Mouse (Mus musculus): Measurements from ENCODE around the gene Sel1l3.

The Sel1l3 gene

DNA sequence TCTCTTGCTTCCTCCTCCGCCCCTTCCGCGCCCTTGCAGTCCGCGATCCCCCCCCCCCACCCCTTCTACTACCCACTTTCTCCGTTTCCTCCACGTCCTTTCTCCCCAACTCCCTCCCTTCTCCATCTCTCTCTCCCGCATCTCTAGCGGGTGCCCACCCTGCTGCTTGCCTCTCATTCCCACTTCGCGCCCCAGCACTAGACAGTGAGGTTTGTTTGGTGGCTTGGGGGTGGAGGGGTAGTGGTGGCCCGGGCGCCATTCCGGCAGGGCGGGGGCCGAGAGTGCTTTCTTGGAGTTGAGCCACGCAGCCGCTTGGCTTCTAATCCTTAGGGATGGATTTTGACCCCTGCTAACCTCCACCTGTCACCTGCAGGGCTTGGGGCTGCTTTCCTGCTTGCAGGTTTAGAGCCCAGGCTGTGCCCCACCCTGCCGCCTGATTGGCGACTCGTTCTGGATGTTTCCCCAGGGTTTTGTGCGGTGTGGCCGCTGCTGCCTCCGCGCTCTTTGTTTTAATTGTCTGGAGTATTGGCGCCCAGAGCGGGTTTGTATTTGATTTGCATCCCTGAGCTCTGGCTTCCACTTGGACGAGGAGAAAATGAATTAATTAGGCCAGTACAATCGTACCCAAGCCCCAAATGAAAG, at the start of gene Sel1l3:
Gene Sel1l3, minus strand, starts transcription at position 217 of the 642 bp plus-strand sequence.
- DNase-seq (ENCODE audit: low read depth): no peak

DNA sequence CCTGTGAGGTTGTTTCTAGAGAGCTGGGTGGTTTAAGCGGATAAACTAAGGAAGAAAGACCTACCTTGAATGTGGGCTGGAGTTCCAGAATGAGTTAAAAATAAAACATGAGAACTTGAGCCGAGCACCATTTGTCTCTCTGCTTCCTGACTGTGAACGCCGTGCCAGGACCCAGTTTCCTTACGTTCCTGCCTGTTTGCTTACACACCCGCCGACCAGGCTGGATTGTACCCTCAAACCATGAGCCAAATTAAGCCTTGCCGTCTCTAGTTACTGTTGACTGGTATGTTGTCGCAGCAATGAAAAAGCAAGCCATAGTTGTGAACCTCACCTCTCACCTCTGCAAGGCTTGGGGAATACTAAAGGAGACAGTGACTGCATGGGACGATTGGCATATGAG, 48.3 kb upstream of the Sel1l3 start:
- no peak for DNase-seq (ENCODE audit: low read depth)

DNA sequence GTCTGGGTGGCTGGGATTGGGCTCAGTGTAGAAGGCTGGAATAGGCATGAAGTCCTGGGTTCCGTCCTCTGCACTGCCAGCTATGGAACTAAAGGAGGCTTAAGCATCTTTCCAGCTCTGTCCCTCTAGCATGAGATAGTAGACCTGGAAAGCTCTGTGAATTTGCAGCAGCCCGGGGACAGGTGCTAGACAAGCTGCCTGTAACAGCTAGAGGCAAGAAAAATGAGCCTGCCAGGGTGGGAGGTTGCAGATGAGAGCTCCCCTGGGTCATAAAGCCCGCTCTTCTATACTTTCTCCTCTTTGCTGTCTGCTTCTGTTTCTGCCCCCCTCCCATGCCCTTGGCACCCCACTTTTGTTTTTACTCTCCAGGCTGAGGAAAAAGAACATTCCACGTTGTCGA, 46.2 kb upstream of the Sel1l3 start:
- no peak for DNase-seq (ENCODE audit: low read depth)

DNA sequence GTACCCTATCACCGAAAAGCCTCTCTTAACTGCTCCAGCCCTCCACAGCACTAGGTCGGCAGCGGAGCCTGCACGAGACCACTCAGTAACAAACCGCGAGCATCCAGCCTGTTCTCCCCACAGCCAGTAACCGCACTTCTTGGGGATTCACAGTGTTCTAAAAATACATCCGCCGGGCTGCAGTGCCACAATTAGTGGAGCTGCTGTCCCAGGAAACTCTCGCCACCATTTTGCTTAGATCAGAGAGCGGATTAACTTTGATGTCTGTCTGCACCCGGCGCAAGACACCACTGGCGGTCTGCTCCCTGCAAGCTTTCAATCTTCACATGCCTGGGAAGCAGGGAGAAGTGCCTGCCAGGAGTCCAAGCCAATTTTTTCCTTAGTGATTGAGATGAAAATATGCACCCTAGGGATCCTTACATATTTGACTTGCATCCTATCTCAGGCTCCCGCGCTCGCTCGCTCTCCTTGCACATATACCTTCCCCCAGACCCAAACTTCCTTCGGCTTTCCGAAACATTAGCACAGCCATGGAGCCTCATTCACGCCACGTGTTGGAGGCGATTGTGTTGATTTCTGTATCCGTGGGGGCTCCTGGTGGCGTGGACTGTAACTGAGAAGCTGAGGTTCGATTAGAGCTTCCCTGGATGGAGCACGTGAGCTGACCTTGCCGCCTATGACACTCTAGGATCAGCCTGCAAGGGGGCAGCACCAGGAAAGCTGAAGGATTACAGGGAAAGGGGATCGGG, 44.5 kb upstream of the Sel1l3 start:
- no peak for DNase-seq (ENCODE audit: low read depth)

DNA sequence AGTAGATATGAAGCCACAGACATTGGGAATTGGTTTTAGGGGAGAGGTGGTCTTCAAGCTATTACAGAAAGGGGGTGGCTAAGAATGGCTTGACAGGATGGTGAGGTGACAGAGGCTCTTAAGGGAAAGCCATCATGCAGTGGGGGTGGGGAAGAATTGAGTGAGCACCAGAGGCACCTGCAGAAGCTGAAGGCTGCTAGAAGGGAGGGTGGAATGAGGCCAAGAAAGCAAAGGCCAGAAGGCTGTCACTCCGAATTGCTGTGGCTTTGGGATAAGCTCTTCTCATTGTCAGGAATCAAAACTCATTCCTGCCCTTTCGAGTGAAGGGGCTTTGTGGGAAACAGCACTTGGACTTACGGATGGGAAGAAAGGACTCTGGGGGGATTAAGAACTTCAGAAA, 41.1 kb upstream of the Sel1l3 start:
- DNase-seq (ENCODE audit: low read depth): no peak

DNA sequence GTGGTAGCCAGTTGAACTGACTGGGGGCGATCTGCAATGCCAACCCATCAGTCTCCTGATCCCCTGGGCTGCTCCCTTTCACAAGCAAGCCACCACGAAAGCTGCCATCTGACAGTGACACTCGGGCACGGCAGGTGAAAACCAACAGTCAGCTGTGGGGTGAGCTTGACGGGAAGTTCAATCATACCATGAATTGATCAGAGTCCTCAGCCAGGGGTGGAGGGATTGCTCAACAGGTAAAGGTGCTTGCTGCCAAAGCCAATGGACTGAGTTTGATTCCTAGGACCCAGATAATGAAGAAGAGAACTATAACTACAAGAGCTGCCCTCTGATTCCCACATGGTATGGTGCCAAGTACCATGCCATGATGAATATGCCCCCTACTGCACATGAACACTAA, 40.4 kb upstream of the Sel1l3 start:
- DNase-seq (ENCODE audit: low read depth): no peak

DNA sequence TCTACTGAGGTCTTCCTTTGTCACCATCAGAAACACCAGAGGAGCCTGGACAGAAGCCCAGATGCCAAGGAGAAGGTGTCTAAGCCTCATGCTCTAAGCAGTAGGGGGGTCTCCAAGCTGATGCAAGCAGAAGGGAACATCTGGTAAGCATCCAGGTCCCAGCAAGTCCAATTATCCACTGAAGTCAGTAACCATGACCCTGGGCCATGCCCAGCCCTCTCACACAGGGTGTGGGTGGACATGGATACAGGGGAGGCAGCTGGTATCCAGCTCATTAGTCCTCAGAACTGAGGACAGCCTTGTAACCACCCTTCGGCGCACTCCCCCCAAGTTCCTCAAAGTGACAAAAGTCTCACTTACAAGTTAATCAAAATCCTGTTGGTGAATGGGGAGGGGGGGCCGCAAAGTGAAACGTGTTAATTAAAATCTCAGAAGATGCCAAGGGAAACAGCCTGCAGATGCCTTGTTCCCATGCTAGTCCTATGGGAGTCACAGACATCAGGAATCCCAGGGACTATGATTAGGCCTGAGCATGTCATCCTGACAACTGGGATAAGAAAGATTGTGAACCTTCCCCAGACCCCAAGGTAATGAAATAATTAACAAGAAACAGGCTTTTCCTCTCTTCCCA, 35.8 kb upstream of the Sel1l3 start:
- no peak for DNase-seq (ENCODE audit: low read depth)

DNA sequence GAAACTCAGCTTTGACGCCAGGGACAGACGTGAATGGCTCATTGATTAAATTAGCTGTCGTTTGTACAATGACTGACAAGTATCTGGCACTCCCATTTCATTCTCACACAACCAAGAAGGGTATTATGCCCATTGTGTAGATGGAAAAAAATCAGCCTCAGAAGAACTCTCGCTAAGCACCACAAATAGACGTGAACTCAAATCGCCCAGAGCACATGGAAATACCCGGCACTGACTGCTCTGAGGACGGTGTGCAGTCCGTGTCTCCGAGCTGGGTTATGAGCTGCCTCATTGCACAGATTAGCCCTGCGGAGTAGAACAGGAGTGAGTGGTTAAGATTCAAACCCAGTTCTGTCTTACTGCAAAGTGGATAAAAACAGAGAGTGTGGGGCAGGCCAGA, 34.8 kb upstream of the Sel1l3 start:
- DNase-seq (ENCODE audit: low read depth): no peak

DNA sequence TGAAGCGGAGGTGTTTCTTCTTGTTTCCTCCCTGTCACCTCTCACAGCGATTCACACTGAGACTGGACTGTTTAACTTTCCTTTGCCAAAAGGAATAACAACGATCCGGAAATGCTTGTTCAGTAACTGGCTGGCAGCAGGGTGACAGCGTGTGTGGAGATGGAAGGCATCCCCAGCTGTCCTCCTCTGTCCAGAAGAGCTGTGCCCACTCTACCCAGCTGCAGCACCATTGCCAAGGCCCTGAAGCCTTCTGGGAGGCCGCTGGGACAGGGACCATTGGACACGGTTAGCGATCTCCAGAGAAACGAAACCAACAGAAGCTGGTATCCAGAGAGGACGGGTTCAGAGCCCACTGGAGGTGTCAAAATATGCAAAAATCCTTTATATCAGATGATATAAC, 30.2 kb upstream of the Sel1l3 start:
- DNase-seq (ENCODE audit: low read depth): no peak

DNA sequence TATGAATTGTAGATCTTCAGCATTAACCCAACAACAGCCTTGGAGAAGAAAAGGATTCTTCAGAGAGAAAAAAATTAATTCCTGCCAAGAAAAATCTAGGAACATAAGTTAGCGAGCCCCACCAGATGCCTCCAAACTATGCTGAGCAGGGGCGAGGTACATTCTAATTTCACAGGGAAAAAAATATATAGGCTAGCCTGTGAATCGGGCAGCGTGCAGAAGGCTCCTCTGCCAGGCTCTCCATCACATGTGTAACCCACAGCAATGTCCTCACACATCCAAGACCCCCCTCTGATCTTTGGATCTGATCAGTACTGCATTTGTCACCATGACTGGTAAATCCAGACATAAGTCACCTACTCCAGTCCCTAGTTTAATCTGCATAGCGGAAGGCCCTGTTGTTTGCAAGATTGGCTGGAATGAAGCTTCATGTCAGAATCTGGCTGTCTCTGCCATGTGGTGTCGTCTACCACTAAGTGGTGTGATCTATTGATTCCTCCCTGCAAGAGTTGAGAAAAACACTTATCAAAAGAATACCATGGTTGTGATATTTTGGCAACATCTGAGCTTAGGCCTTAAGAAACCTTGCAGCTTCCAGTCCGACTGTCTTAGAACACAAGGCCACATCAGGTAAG, 29.3 kb upstream of the Sel1l3 start:
- DNase-seq (ENCODE audit: low read depth): no peak

DNA sequence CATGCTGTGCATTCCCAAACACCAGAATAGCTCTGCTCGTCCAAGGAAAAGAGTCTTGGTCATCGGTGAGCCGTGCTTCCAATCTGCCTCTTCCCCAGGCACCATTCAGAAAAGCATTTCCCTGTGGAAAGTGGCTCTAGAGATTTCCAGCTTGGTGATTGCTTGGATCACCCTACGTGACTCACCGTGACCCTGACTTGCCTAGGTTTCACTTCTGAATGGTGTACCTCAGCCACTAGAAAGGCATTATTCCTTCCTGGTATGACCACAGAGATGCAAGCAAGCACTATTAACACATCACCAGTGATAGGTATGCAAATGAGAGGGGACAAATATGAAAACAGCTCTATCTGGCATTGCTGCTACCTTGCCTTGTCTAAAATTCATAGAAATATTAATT, 28.2 kb upstream of the Sel1l3 start:
- DNase-seq (ENCODE audit: low read depth): no peak

DNA sequence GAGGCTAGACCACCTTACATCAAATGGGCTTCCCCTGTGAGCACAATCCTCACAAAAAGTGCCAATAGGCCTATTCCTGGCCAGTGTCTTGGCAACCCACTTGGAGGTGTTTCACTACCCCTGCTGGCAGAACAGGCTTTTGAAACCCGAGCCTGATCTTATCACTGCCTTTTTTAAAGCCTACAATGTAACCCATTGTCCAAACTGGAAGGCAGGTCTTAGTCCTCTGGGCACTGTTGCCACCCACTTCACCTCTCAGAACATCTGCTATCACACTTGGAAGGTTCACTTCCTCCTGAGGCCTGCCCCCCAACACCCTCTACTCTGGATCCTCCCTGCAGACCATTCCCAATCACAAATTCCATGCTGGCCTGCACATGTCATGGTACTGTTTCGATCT, 27.4 kb upstream of the Sel1l3 start:
- DNase-seq (ENCODE audit: low read depth): peak; percentile 5

DNA sequence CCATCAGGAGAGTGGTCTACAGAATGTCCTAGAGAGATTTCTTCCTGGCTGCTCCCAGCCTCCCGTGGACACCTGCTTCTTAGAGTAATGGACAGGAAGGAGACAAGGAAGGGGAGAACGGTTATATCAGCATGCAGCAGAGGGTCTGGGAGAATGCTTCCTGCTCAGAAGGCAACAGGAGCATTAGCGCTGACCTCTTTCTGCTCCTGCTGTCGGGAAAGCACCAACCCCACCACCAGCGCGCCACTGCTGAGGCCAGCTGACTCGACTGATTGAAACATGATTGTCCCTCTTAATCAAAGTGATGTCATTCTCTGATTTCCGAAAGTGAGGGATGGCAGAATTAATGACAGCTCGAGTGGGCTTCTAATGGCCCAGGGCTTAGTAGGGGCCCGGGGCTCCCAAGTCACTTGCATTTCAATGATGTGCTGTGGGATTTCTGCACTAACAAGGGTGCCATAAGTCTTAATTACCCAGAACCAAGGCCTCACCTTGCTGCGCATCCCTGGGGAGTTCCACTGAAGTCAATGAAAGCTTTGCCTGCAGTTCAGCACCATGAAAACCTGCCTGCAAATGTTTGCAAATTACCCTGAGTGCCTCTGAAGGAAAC, 26.2 kb upstream of the Sel1l3 start:
- DNase-seq (ENCODE audit: low read depth): no peak

DNA sequence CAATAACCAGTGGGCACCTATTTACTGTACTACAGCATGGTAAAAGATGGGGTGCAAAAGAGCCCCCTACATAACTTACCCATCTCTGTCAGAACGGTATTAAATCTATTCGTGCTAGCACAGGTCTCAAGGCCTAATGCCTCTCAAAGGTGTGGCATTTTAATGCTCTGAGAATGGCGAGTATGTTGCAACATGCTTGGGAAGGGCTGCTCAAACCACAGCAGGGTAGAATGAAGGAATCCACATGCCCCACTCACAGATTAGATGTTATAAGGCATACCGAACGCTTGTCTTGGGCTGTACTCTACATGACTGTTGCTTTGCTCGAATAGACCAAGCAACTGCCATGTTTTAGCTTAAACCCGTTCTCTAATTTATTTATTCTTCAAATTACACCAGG, 25.5 kb upstream of the Sel1l3 start:
- no peak for DNase-seq (ENCODE audit: low read depth)

DNA sequence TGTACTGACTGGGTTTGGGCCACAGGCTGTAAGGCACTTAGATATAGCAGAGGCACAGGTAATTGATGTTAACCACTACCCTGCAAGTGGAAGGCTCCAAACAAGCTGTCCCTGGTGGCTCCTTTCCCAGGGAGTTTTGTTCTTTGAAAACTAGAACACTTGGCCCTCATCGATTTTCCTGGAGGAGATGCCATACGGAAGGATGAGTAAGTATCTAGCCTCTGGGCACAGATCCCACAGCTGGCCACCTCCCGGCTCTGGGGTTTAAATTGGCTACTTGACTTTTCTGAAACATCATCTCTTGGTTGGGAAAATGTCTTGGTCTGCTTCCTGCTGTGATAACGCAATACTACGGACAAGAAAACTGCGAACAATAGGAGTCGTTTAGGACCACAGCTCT, 25.0 kb upstream of the Sel1l3 start:
- DNase-seq (ENCODE audit: low read depth): no peak

DNA sequence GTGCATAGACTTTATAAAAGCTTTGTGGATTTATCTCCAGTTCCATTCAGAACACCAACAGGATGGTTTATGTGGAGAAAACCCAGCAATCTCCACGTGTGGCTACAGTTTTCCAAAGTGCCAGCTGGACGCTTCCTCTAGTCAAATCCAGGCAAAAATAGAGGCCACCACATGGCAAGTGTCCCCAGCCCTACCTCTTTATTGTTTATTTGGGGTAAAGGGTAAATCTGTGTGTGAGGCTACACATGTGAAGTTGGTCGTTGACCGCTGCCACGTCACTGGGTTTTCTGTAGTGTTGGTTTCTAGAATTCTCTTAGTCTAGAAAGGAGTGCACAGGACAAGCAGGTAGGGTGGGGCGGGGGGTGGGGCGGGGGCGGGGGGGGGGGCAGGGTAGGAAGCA, 23.0 kb upstream of the Sel1l3 start:
- DNase-seq (ENCODE audit: low read depth): no peak

DNA sequence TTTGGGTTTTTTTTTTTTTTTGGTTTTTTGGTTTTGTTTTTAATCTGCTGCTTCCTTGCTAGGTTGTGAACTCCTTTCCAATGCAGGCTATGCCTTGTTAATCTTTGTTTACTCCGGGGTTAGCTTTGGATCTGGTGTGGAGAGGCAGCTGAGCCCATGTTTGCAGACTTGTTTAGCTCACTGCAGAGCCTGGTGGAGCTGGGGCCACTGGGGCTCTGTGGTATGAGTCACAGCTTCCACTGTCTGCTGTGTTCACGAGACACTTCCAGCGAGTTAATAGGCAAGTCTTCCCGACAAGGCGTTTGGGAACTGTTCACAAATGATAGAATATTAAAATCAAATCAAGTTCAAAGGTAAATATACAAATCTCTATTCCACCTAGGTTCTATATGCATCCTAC, 22.4 kb upstream of the Sel1l3 start:
- DNase-seq (ENCODE audit: low read depth): peak; percentile 36

DNA sequence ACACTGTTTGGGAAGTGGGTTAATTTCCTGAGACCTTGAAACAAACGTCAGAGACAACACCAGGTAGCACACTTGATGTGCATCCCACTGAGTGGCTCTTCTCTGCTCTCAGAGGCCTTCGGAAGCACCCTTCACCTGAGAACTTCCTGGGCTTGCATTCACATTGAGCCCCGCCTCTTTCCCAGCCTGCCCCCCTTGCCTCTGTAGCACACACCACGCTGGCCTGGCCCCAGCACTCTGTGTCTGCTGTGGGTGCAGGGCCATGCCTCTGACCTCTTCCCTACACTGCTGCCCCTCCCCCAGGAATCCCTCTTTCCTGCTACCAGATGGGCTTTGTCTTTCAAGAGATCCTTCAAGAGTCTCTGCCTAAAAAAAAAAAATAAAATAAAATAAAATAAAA, 21.8 kb upstream of the Sel1l3 start:
- no peak for DNase-seq (ENCODE audit: low read depth)

DNA sequence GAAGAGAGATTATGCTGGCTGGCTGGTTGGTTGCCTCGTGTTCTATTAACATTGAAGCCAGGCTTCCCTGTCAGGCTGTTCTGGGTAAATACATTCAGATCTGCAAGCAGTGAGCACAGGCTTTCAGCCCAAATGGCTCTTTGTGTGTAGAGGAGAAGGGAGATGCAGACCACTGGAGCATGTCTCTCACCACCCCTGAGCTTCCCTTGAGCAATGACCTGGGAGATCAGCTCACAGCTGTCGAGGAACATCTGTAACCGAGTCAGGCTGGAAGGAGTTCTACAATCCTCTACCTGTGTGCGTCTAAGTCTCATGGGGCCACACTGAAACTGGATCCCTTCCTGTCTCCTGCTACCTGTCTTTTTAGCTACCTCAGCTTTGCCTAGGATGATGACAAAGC, 16.8 kb upstream of the Sel1l3 start:
- no peak for DNase-seq (ENCODE audit: low read depth)

DNA sequence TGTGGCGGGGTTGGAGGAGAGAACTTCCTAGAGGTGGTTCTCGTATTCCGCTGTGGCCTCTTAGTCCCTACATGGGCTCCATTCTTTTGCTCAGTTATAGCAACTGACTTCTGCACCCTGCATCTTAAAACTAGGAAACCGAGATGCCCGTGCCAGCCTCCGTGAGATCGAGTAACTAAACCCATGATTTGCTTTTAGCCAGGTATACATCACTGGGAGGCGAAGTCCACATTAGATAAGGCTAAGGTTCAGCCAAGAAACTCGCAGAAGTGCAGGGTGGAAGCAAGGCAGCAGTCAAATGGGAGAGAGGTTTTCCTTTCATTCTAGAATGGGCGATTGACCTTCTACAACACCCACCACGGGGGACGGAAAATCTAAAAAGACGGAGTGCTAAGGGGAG, 11.7 kb upstream of the Sel1l3 start:
- DNase-seq (ENCODE audit: low read depth): no peak

DNA sequence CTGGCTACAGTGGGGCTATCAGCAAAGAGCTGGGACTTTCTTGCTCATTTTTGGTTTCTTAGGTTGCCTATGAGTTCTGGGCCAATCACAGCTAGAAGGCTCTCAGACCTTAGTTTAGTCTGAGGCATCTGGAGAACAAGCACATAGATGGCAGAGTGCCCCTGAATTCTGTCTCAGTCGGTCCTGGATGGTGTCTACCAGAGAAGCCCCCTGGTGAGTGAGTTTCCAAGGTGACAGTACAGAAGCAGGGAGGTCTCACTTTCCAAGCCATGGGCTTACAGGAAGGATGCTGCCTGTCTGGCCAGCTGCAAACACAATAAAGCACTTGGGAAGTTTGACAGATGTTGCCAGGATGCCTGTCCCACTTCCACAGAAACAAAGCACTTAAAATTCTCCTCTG, 1.1 kb upstream of the Sel1l3 start:
- no peak for DNase-seq (ENCODE audit: low read depth)

DNA sequence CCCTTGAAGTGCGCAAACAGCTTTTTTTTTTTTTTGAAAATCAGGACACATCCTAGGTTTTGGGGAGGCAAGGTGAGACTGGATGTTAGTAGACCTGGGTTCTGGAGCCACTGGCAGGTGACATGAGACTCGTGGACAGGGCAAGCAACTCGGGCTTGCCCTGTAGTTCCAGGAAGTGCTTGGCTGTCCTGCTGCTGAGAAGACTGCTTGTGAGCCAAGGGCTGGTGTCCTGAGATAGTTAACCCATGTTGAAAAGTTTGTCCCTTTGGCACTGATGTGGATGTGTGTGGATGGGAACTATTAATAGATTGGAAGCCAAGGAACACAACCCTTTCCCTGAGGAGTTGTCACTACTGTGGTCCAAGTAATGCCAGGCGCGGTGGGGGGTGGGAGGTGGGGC, 635 bp upstream of the Sel1l3 start:
- no peak for DNase-seq (ENCODE audit: low read depth)
